Mouse (Mus musculus): Measurements from ENCODE around the gene Dvl1.

GRCm38 (mm10) chr4:155811929-155812664 is 35.1 kb upstream of the Dvl1 start, which contains the start of gene Ccnl2:
- TF ChIP-seq CTCF (IDR thresholded peaks at IDR 0.05; ENCODE audit: control insufficient read depth, insufficient read depth, insufficient read length) (no peak), MYOG (IDR thresholded peaks at IDR 0.05; ENCODE audit: control insufficient read depth, extremely low read depth, insufficient read length) (no peak), MAX (IDR thresholded peaks at IDR 0.05) (peak; percentile 88), CEBPB (IDR thresholded peaks at IDR 0.05; ENCODE audit: low read depth) (no peak)
